Mouse (Mus musculus): ENCODE measurements around the gene Cfap74.

- TF ChIP-seq CTCF (IDR thresholded peaks at IDR 0.05; ENCODE audit: insufficient read depth, low read length) (no peak), POLR2A (IDR thresholded peaks at IDR 0.05; ENCODE audit: borderline replicate concordance, extremely low read depth, low read depth, low read length) (no peak)
Observed at GRCm38 (mm10) chr4:155428442-155428841, 19.5 kb downstream of the Cfap74 start.

Measured in lung, adult 2 months (tissue).